Mouse (Mus musculus): Measurements from ENCODE around the gene Disc1.

DNA sequence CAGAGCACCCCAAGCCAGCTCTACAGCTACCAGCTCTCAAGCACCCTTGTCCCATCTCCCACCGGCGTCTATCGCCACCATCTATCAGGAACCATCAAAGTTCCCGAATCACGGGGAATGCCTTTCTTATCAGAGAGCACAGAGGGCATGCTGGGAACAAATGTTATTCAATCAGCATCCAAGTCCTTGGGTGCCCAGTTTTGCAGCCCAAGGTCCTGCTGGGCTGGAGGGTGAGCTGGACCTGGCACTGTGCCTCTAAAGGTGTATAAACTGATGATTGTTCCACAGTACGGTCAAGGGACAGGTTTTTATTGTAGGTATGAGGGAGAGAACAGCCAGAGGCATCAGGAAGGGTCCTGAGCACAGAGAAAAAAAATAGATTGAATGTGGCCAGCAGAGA, 11.6 kb downstream of the Disc1 start:
- TF ChIP-seq CTCF (IDR thresholded peaks at IDR 0.05) = no peak
- no peak for TF ChIP-seq EP300 (IDR thresholded peaks at IDR 0.05; ENCODE audit: insufficient read depth, low read depth, low read length)
- no peak for TF ChIP-seq POLR2A (IDR thresholded peaks at IDR 0.05; ENCODE audit: insufficient read depth, low read depth, low read length)

All from heart, adult 2 months (tissue).